20 mouse cellular contexts compared by ENCODE assay signal in genomic region chr4:58252381-58252780, GRCm38 (mm10). TPM values are rescaled to one million over a fixed set of nuclear protein-coding genes. Genes with fewer than 3 reads are reported as not detected.
DNase-seq lines count a peak whose midpoint lies in the region; ATAC-seq and TF ChIP-seq lines count a peak whose summit lies in the region.
"Had no signal": no experiment of that assay in that cellular context is flagged by ENCODE, and none has a peak within 500 bp of the region (broad histone marks: within the 10 kb centered on the region; RNA-seq: fewer than 3 reads in every experiment).

No protein-coding gene starts in this region.

- H3K27ac ChIP-seq in kidney, postnatal 0 days = no peak overlapping the region
- no peak overlapping the region for H3K27ac ChIP-seq in thymus, adult 2 months (ENCODE audit: control insufficient read depth, insufficient read depth, low read length)
- no peak overlapping the region for H3K27ac ChIP-seq in MEL (ENCODE audit: control insufficient read depth, low read depth, low read length)
- H3K27ac ChIP-seq in small intestine, adult 2 months (ENCODE audit: insufficient read depth, low read depth, low read length) = no peak overlapping the region
- H3K27ac ChIP-seq: limb, embryonic 10.5 days; liver, embryonic 13.5 days; macrophage had no signal

- H3K9ac ChIP-seq in kidney, postnatal 0 days (ENCODE audit: low read depth, low read length) = no peak overlapping the region
- H3K9ac ChIP-seq in MEL (ENCODE audit: control insufficient read depth, low read depth, low read length, poor library complexity, severe bottlenecking) = no peak overlapping the region
- H3K9ac ChIP-seq: liver, embryonic 13.5 days had no signal

- peak; percentile 14 for TF ChIP-seq RAD21 in MEL (IDR thresholded peaks at IDR 0.05; ENCODE audit: low read depth, low read length)

- DNase-seq in kidney, postnatal 0 days (ENCODE audit: low spot score) = no peak
- no peak for DNase-seq in kidney, postnatal 10 days
- peak; percentile 18 for DNase-seq in thymus, postnatal 14 days
- DNase-seq in thymus, adult 2 months = no peak
- DNase-seq in MEL (ENCODE audit: low read depth, low spot score) = peak; percentile 11
- DNase-seq in adrenal gland, postnatal 4 days (ENCODE audit: low spot score in 2 of 2) = no peak
- no peak for DNase-seq in gastrocnemius, adult 18-20 months (ENCODE audit: low spot score)
- DNase-seq: cerebellum, postnatal 14 days; liver, embryonic 13.5 days; midbrain, embryonic 14.5 days had no signal

- no peaks in the 10 kb centered on the region for H3K4me1 ChIP-seq in kidney, postnatal 0 days (replicated peaks; ENCODE audit: insufficient read depth, low read length)
- H3K4me1 ChIP-seq in thymus, adult 2 months (replicated peaks; ENCODE audit: control insufficient read depth, insufficient read depth, low read length) = no peaks in the 10 kb centered on the region
- H3K4me1 ChIP-seq in MEL (ENCODE audit: control insufficient read depth in 1 of 2, insufficient read depth in 2 of 2, low read length in 2 of 2) = no peaks in the 10 kb centered on the region
- no peaks in the 10 kb centered on the region for H3K4me1 ChIP-seq in small intestine, adult 2 months (ENCODE audit: control insufficient read depth, insufficient read depth, insufficient read length, low read length)
- H3K4me1 ChIP-seq: limb, embryonic 10.5 days; liver, embryonic 13.5 days had no signal

- TF ChIP-seq EP300 in MEL (IDR thresholded peaks at IDR 0.05; ENCODE audit: low read depth in 1 of 2, low read length in 2 of 2) = no peak

- H3K4me2 ChIP-seq in kidney, postnatal 0 days (ENCODE audit: low read length) = no peak overlapping the region
- H3K4me2 ChIP-seq: liver, embryonic 13.5 days had no signal

- no peaks in the 10 kb centered on the region for H3K27me3 ChIP-seq in kidney, postnatal 0 days (ENCODE audit: insufficient read depth, low read length)
- H3K27me3 ChIP-seq in thymus, adult 2 months (ENCODE audit: control insufficient read depth, insufficient read depth, low read length) = no peaks in the 10 kb centered on the region
- no peaks in the 10 kb centered on the region for H3K27me3 ChIP-seq in MEL (ENCODE audit: control insufficient read depth in 1 of 2, insufficient read depth in 2 of 2, low read length in 2 of 2)
- no peaks in the 10 kb centered on the region for H3K27me3 ChIP-seq in small intestine, adult 2 months (ENCODE audit: control insufficient read depth, insufficient read depth, low read length)
- H3K27me3 ChIP-seq: liver, embryonic 13.5 days had no signal

- ATAC-seq in kidney, postnatal 0 days (replicated peaks; ENCODE audit: low FRiP score, low read depth) = no peak
- ATAC-seq: forebrain, embryonic 14.5 days; inflammation-experienced regulatory T-cells, adult 6 months had no signal

- 93% methylated on average over 3 of the region's 3 CpGs for WGBS in kidney, postnatal 0 days
- 93% methylated on average over 3 of the region's 3 CpGs for WGBS in thymus, adult 2 months
- 89% methylated on average over 3 of the region's 3 CpGs for WGBS in small intestine, adult 2 months

- TF ChIP-seq CTCF in kidney, postnatal 0 days (IDR thresholded peaks at IDR 0.05; ENCODE audit: low read depth) = peak; percentile 36
- TF ChIP-seq CTCF in thymus, adult 2 months (IDR thresholded peaks at IDR 0.05; ENCODE audit: borderline replicate concordance, control insufficient read depth, extremely low read depth, insufficient read depth, low read length, poor library complexity) = no peak
- peak; percentile 10 to 44 (median 35); a peak in 4 of 6 replicates for TF ChIP-seq CTCF in MEL (IDR thresholded peaks at IDR 0.05 in 2 of 3, conservative IDR thresholded peaks at IDR 0.05 in 1 of 3; ENCODE audit: control insufficient read depth in 1 of 3, insufficient read depth in 1 of 3, low read depth in 2 of 3, low read length in 3 of 3, poor library complexity in 1 of 3, severe bottlenecking in 1 of 3)
- peak; percentile 24; the same call in 1 of the 2 replicates for TF ChIP-seq CTCF in small intestine, adult 2 months (IDR thresholded peaks at IDR 0.05; ENCODE audit: extremely low read depth, insufficient read length, insufficient replicate concordance, low read depth, low read length)

- no peaks in the 10 kb centered on the region for H3K79me2 ChIP-seq in MEL (ENCODE audit: control insufficient read depth, insufficient read depth, low read length, poor library complexity)

- no peak for TF ChIP-seq POLR2A in thymus, adult 2 months (IDR thresholded peaks at IDR 0.05; ENCODE audit: control insufficient read depth, extremely low read depth, insufficient read depth, low read length, poor library complexity)
- no peak for TF ChIP-seq POLR2A in MEL (IDR thresholded peaks at IDR 0.05; ENCODE audit: control insufficient read depth in 1 of 2, insufficient read depth in 1 of 2, low read depth in 1 of 2, low read length in 2 of 2, poor library complexity in 1 of 2)
- no peak for TF ChIP-seq POLR2A in small intestine, adult 2 months (IDR thresholded peaks at IDR 0.05; ENCODE audit: low read depth, low read length)

- H3K36me3 ChIP-seq in kidney, postnatal 0 days (ENCODE audit: insufficient read depth, low read length) = no peaks in the 10 kb centered on the region
- H3K36me3 ChIP-seq in thymus, adult 2 months (ENCODE audit: control insufficient read depth, insufficient read depth, low read length) = no peaks in the 10 kb centered on the region
- no peaks in the 10 kb centered on the region for H3K36me3 ChIP-seq in MEL (ENCODE audit: control insufficient read depth in 1 of 2, insufficient read depth in 2 of 2, low read length in 2 of 2)
- no peaks in the 10 kb centered on the region for H3K36me3 ChIP-seq in small intestine, adult 2 months (ENCODE audit: control insufficient read depth, insufficient read depth, low read length)
- H3K36me3 ChIP-seq: limb, embryonic 10.5 days; liver, embryonic 13.5 days had no signal

- no peak overlapping the region for H3K4me3 ChIP-seq in kidney, postnatal 0 days (replicated peaks; ENCODE audit: low read depth, low read length)
- no peak overlapping the region for H3K4me3 ChIP-seq in thymus, adult 2 months (ENCODE audit: control insufficient read depth, insufficient read depth, low read length)
- H3K4me3 ChIP-seq in MEL (ENCODE audit: control insufficient read depth in 1 of 2, insufficient read depth in 1 of 2, low read depth in 2 of 2, low read length in 2 of 2) = no peak overlapping the region
- no peak overlapping the region for H3K4me3 ChIP-seq in small intestine, adult 2 months (ENCODE audit: low read depth, low read length)
- H3K4me3 ChIP-seq: erythroblast, embryonic 14.5 days; limb, embryonic 10.5 days; liver, embryonic 13.5 days had no signal

- no peaks in the 10 kb centered on the region for H3K9me3 ChIP-seq in kidney, postnatal 0 days (replicated peaks; ENCODE audit: low read length)
- no peaks in the 10 kb centered on the region for H3K9me3 ChIP-seq in MEL (replicated peaks; ENCODE audit: insufficient read depth, low read length)
- H3K9me3 ChIP-seq: limb, embryonic 10.5 days; liver, embryonic 13.5 days had no signal

TF ChIP-seq in MEL, 35 proteins besides CTCF, POLR2A, EP300 and RAD21:
- TF ChIP-seq ZKSCAN1 (IDR thresholded peaks at IDR 0.05; ENCODE audit: low read depth, low read length) = no peak
- TF ChIP-seq SMC3 (IDR thresholded peaks at IDR 0.05; ENCODE audit: low read depth, low read length) = peak; percentile 39

RNA-seq across cellular contexts. Expression of gene Musk, which starts 33.4 kb away (rescaled TPM):
- polyA plus RNA-seq in kidney, postnatal 0 days (2015; fragmentation: Nextera tagmentation; extraction: Ambion mirVana) = 0.32 and 0.62 TPM in 2 replicates
- polyA plus RNA-seq in thymus, adult 2 months (2012; rRNA removed) = 0.39 and 0.45 TPM in 2 replicates
- total RNA-seq in MEL (2012; rRNA removed) = not detected in 2 replicates
- polyA plus RNA-seq in MEL (2012; ENCODE audit: insufficient read depth in 1 of 2, insufficient read length in 2 of 2, low read depth in 1 of 2, low replicate concordance in 2 of 2, missing spikeins in 1 of 2) = not detected
- 0.28 and 0.39 TPM in 2 replicates for polyA plus RNA-seq in small intestine, adult 2 months (2012; rRNA removed)
- 1 to 10 TPM; 1.2 to 1.5 TPM for total RNA-seq in adrenal gland, postnatal 4 days (2021)
- 10 to 100 TPM; 21.8 to 44.1 TPM for total RNA-seq in gastrocnemius, adult 18-20 months (2021)
- total RNA-seq: granulocyte monocyte progenitor cell, adult 5-6 weeks; hematopoietic stem cell, adult 5-6 weeks; neutrophil, adult 5-6 weeks had no signal
- polyA plus RNA-seq: erythroblast, embryonic 14.5 days; forebrain, embryonic 14.5 days; heart, embryonic 14.5 days; inflammation-experienced regulatory T-cells, adult 6 months; macrophage; midbrain, embryonic 14.5 days had no signal

RNA-seq across cellular contexts. Expression of gene Svep1, which starts 45.7 kb away (rescaled TPM):
- 2.4 and 2.5 TPM in 2 replicates for polyA plus RNA-seq in kidney, postnatal 0 days (2015; fragmentation: Nextera tagmentation; extraction: Ambion mirVana)
- polyA plus RNA-seq in thymus, adult 2 months (2012; rRNA removed) = 1.4 and 1.5 TPM in 2 replicates
- not detected in 2 replicates for total RNA-seq in MEL (2012; rRNA removed)
- not detected for polyA plus RNA-seq in MEL (2012; ENCODE audit: insufficient read depth in 1 of 2, insufficient read length in 2 of 2, low read depth in 1 of 2, low replicate concordance in 2 of 2, missing spikeins in 1 of 2)
- polyA plus RNA-seq in small intestine, adult 2 months (2012; rRNA removed) = 1.4 and 2.7 TPM in 2 replicates
- total RNA-seq in adrenal gland, postnatal 4 days (2021) = 10 to 100 TPM; 12.8 to 14.5 TPM
- total RNA-seq in gastrocnemius, adult 18-20 months (2021) = 1 to 10 TPM; 5.7 to 6.3 TPM
- total RNA-seq: granulocyte monocyte progenitor cell, adult 5-6 weeks; neutrophil, adult 5-6 weeks had no signal
- polyA plus RNA-seq: macrophage had no signal

Comparison
In these comparisons a context has a peak if more than half of its experiments do, and no peak if none do; other contexts are left out.
1. DNase-seq: peak in thymus, postnatal 14 days (single experiment) and MEL (single experiment); none in kidney, postnatal 0 days (single experiment), kidney, postnatal 10 days (single experiment), thymus, adult 2 months (single experiment), adrenal gland, postnatal 4 days (0 of 2) and gastrocnemius, adult 18-20 months (single experiment).